Mouse (Mus musculus) layer of hippocampus, adult 6 months (tissue): Measurements from ENCODE around the gene Htatsf1. TPM values are rescaled to one million over a fixed set of nuclear protein-coding genes. Genes with fewer than 3 reads are reported as not detected.

Experiments used
- long read RNA-seq, 2 experiments: library from polyadenylated mRNA; unstranded; transcript quantifications; one replicate each; pipeline ENCODE4 v2.0.0; 2019 to 2020
- polyA plus RNA-seq: library from polyadenylated mRNA; unstranded; fragments of <200 nt; fragmentation: Nextera tagmentation; gene quantifications from 2 replicates; pipeline ENCODE4 v1.2.3, GENCODE M21; 2021

Htatsf1 gene
- polyA plus RNA-seq, result 82.5 and 90.0 TPM in 2 replicates
- long read RNA-seq, experiment 1, transcript Htatsf1-201 (10 exons, 2,810 nt), result major isoform, 87 of 185 reads
- long read RNA-seq, experiment 1, partial matches to known transcripts, result 73 of 185 reads
- long read RNA-seq, experiment 1, other reads (novel, unspliced or antisense), result 23 of 185 reads
- long read RNA-seq, experiment 2, transcript Htatsf1-201 (10 exons, 2,810 nt), result major isoform, 448 of 555 reads
- long read RNA-seq, experiment 2, partial matches to known transcripts, result 92 of 555 reads
- long read RNA-seq, experiment 2, other reads (novel, unspliced or antisense), result 12 of 555 reads

GRCm38 (mm10) chrX:57053174-57053992 lies at the start of gene Htatsf1:
Htatsf1 (plus strand) TSS chrX:57053583.

GRCm38 (mm10) chrX:57042774-57043173 lies 10.6 kb upstream of the Htatsf1 start, which contains the start of gene Brs3:
Brs3 (plus strand) TSS chrX:57043074.

GRCm38 (mm10) chrX:57087806-57088205 lies 34.4 kb downstream of the Htatsf1 start, which contains the start of gene Vgll1:
Vgll1 (plus strand) TSS chrX:57088106.

Other genes starting within 250 kb of the Htatsf1 start
- 0.06 TPM in 1 of 2 replicates, not detected in the other for gene Map7d3, start 231.3 kb upstream of the Htatsf1 start, polyA plus RNA-seq
- 0.01 TPM in 1 of 2 replicates, not detected in the other for gene Adgrg4, start 183.4 kb upstream of the Htatsf1 start, polyA plus RNA-seq
- 0.05 and 0.06 TPM in 2 replicates for gene Brs3, start 10.5 kb upstream of the Htatsf1 start, polyA plus RNA-seq
- gene Vgll1, start 34.5 kb downstream of the Htatsf1 start, polyA plus RNA-seq, result not detected in 2 replicates
- not detected in 2 replicates for gene Cd40lg, start 158.6 kb downstream of the Htatsf1 start, polyA plus RNA-seq